Mouse (Mus musculus): ENCODE data around the gene Gp1bb.

GRCm38 (mm10) chr16:18628948-18629340, 6.7 kb upstream of the Gp1bb start:
- TF ChIP-seq TAL1 (IDR thresholded peaks at IDR 0.05; ENCODE audit: low read length) (no peak), GATA1 (IDR thresholded peaks at IDR 0.05; ENCODE audit: low read length) (no peak)

All from erythroblast, embryonic 14.5 days (primary cell).